Mouse (Mus musculus): ENCODE measurements around the gene Polr3e.

Polr3e gene

DNA sequence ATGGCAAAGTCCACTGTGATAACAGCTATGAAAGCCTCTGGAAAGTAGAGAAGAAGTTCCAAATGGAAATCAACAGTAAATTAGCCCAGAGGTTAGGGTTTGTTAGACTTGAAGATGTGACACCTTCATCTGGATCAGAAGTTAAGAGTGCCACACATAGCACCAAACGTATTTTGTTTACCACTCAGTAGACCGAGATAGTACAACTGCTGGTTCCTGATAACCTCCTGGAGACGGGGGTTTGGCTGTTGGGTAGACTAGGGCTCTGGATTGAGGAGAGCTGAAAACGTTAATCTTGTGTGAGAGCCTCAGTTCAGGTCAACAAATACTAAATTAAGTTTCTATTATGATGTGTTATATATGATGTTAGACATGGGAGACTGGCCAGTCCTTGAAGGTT lies 62.5 kb downstream of the Polr3e start:
- no peak for DNase-seq (ENCODE audit: low spot score)

DNA sequence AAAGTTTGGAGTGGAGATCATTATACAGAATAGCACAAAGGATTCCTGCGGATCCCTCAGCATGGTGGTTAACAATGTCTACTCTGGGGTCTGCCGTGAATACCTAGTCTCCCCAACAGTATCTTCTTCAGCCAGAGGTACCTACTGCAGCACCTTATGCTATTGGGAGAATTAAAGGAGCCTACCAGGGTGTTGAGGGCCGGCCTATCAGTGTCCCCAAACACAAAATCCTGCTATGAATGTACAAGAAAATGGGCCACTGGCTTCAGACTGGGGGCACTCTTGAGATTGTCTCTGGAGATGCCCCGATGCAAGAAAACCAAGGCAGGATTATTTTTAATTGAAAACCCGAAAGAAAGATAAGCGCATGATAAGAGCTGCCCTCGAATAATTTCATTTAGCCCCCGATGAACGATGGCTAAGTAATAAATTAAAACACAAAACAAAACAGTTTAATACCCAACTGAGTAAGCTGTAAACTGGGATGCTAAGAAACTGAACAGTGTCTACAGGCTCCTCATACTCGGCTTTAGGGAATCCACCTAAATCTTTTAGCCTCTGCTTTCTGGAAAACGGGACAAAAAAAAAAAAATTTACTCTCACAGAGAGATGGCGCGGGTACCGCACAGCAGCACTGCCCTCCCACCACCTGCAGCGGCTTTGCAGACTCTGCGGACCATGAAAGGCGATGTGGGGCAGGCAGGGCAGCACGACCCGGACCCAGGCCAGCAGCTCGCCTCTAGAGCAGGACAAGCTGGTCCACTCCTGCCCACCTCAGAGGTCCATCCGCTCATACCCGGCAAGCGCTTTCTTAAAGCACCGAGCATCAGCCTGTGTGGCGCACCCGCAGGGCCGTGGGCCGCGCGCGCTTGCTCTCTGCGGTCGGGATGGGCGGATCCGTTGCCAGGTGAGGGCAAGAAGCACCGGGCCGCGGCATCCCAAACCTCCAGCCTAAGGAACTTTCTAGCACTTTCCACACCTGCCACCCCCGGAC lies 63.7 kb downstream of the Polr3e start:
- peak; percentile 9 for DNase-seq (ENCODE audit: low spot score)

DNA sequence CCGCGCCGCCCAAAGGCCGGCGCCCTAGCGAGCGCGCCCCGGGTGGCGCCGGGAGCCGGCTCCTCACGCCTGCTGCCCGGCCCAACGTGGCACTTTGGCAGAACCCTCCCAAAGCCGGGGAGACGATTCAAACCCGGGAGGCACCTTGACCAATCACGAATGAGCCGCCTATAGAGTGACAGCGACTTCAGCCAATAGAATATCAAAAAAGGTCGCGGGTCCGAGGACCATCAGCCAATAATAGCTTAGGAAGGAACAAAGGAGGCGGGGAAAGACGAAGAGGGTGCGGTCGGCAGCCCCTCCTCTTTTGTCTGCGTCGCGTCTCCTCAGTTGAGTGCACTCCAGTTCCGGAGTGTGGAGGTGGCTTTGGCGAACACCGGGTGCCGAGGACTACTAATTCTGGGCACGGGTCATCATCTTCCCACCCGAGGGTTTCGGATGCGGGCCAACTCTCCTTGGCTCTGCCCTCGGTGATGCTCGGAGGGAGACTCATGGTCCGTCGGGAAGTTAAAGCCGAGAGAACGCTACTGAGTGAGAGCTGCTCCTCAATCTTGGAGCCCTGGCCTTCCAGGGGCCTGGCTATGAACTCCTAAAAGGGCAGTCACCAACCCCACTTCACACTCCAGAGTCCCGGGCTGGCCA lies 64.8 kb downstream of the Polr3e start, which contains the start of the genes Cdr2 and Mfsd13b:
Cdr2 (minus strand) TSS at position 113 of the 642 bp plus-strand sequence.
Mfsd13b (plus strand) TSS at position 310 of the 642 bp plus-strand sequence.
- DNase-seq (ENCODE audit: low spot score) = peak; percentile 98

DNA sequence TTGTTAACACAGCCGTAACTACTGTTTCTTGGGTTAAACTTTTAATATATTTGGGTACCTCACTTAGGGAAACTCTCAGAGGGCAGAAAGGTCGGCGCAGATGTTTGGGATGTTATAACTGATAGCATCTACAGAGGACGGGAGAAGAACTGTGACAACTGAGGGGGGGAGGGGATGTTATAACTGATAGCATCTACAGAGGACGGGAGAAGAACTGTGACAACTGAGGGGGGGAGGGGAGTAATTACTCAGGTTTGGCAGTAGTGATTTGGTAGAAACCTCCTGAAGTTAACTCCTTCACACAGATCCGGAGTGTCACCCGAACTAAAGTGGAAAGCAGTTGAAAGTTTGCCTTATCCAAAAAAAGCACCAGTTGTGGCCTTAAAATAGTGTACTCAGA lies 65.4 kb downstream of the Polr3e start:
- no peak for DNase-seq (ENCODE audit: low spot score)

DNA sequence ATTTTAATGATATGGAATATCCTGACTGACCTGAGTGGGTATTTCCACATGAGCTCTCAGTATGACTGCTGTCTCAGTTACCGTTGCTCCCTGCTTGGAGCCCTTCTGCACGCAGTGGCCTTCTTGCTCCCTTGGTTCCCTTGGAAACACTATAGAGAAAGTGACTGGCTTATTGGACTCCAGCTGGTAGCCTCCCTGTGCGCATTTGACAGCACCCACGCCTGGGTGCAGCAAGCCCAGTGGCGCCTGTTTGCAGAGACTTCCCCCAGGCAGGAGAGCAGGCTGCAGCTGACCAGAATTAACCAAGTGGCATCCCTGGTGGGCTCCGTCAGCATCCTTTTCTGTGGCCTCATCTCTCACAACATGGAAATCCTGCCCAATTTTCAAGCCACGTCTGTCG lies 73.6 kb downstream of the Polr3e start:
- DNase-seq (ENCODE audit: low spot score) = no peak

Measured in adipocyte (in vitro differentiated cells).